Mouse (Mus musculus): ENCODE measurements at regions not wholly inside any gene's neighbourhood (a gene's known extent, or its start where the extent isn't known, plus 50 kb on each side); places are given as distances from the start of the nearest gene placed in this dataset.

DNA sequence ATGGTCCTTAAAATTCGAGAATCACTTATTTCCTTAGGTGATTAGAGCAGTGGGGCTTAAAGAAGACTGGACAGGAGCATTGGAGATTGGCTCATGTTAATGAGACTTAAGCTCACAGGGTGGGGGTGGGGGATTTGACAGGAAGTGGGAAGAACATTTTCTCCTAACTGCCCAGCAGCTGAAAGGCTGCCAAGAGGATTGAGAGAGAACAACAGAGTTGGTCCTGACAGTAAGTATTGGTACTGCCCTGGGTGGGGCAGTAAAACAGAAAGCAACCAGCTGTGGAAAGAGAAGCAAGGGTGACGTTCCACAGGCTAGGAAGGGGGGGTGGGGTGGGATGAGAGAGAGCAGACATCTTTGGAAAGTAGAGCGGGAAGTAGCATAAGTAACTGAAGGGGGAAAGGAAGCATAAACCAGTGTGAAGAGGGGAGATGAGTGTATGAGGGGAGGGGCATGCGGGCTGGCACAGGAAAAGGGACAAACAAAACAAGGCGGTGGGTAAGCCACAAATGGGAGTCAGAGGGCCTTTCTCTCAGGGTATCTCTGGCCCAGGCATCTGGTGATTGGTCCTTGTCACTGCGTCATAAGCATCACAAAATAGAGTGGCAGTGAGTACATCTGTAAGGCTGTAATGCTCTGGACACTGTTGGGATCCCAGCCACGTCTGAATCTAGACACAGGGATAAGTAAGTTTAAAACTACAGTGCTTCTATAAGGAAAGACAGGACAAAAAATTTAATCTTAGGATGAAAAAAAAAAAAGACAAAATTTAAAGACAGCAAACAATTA is 125.0 kb upstream of the Tnp1 start:
- in situ Hi-C loops (cut with MboI, MseI) = no loop called here

DNA sequence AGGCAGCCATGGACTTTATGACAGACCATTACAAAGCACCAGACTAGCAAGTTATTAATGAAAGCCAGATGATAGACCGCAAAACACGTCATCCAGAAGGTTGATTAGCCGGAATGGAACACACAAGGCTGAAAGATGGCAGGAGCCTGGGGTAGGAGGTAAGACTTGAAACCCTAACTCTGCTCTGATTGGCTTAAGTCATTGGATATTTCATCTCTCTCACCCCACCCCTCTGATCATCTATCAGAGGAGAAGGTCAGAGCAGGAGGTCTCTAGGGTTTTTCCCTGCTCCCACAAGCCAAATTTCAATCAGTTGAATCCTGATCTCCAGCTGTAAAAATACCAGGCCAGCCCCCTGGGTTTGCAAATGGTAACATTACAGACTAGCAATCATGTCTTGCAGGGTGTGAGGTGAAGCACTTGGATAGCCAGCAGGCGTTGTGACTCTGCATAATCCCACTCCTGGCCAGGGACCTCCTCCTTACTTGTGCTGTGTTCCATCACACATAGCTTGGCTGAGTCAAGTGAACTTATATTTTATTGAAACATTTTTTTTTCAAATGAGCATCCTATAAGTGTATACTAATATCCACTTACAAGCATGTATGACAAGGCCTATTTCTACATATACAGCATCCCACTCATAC is 114.6 kb upstream of the Tnp1 start:
- in situ Hi-C loops (cut with MboI, MseI) = no loop called here

DNA sequence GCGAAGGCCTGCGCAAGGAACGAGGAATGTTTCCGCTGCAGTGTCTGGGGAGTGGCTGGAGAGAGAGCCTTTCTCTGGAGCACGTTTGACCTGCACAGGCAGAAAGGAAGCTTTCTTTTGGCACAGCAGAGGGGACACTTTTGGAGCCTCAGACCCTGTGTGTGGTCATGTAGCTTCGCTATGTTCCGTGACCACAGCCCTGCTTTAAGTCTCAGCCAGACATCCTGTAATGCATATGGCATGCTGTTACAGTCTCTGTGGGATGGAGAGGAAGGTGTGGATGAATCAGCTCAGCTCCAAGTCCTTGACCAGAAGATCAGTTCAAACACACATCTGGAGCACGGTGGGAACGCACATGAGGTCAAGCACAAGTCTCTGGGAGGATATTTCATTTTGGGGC is 107.3 kb upstream of the Tnp1 start:
- in situ Hi-C loops (cut with MboI, MseI) = no loop called here

DNA sequence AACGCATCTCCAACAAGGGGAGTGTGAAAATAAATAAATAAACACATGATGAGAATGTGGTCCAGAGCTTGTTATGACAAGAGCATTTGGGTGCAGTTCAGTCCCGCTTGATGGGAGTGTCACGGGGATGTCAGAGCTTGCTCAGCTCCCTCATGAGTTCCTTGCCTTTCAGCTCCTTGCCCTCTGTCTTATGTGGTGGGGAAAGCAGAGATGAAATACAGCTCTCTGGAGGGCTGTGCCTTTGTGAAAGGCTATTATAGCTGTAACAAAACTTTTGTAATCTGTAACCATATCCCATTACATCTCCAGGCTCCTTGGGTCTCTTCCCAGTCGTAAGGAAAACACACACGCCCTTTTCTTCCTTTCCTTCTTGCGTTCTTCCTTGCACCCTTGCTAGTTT is 103.0 kb upstream of the Tnp1 start:
- in situ Hi-C loops (cut with MboI, MseI) = no loop called here

DNA sequence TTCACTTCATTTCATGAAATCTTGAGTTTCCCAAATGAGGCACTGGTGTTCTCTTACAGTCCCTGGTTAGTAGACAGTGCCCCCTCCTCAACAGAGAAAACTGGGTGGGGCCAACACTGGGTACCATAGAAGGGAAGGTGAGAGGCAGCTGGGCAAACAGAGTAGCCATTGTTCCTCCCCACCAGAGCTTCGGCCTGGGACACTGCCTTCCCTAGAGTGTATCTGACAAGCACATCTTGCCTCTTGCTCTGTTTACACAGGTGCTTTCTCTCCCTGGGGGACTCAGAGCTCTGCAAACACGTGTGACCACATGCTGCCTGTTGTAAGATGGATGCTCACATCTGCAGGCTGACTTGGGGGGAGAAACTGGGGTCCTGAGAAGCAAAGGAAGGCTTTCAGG is 100.8 kb upstream of the Tnp1 start:
- in situ Hi-C loops (cut with MboI, MseI) = no loop called here

DNA sequence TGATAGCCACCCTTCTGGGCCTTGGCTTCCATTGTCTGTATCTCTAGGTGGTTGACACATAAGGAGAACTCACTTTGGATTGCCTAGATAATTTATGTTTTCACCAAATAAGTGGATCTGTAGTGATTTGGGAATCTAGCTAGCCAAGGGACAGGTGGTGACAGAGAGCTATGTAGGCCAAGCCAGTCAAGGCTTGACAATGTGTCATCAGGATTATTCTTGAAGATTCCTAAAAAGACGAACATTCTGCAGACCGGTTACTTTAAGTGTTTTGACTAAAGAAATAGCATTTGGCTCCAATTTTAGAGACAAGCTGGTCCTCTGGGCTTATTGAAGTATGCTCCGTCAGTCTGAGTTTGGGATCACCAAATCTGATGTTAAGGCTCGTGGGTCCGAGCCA is 100.1 kb upstream of the Tnp1 start:
- in situ Hi-C loops (cut with MboI, MseI) = no loop called here

DNA sequence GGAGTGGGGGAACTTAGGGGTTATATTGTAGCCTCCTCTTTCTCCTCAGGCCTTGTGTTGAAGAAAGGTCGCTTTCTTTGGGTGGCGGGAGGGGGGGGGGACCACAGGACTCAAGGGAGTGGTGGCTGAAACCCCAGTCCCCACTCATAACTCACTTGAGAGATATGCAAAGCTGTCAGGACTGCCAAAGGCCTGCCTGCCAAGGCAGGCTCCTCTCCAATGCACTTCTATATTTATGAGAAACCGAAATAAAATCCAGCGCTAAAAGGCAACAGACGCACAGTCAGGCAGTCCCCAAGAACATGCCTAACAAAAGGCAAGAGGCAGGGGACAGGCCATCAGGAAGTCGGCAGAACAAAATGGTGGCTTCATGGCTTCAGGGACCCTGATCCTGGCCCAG is 97.4 kb upstream of the Tnp1 start:
- in situ Hi-C loops (cut with MboI, MseI) = no loop called here

DNA sequence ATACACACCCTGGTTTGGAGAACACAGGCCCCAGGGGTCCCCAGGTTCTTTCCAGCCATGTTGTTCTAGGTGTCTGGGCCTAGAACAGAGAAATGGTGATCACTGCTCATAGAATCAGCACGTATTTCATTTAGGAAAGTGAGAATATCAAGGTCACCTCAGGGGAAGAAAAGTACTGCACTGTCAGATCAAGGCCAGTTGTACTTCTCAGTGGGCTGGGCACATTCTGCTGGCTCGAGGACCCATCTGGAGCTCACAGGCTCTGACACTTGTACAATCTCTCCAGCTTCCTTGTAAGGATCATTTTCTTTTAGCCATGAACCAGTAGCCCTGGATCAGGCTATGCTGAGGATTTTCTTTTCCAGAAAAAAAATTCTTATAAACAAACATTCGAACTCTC is 97.0 kb upstream of the Tnp1 start:
- in situ Hi-C loops (cut with MboI, MseI) = no loop called here

DNA sequence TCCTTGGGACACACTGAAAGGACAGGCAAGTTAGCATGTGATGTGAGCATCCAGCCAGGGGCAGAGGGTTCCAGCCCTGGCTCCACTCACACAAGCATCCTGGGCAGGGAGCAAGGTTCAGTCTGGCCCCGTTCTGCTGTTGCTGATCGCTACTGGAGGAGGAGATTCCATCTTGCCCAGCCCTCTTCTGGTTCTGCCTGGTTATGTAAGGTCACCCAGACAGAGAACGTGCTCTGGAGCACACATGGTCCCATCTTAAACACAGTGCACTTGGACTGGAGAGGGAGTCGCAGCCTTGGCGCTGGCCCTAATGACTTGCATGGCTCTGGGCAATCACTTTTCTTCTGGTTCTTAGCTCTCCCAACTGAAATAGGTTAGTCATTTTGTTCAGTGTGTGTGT is 96.2 kb upstream of the Tnp1 start:
- in situ Hi-C loops (cut with MboI, MseI) = no loop called here

DNA sequence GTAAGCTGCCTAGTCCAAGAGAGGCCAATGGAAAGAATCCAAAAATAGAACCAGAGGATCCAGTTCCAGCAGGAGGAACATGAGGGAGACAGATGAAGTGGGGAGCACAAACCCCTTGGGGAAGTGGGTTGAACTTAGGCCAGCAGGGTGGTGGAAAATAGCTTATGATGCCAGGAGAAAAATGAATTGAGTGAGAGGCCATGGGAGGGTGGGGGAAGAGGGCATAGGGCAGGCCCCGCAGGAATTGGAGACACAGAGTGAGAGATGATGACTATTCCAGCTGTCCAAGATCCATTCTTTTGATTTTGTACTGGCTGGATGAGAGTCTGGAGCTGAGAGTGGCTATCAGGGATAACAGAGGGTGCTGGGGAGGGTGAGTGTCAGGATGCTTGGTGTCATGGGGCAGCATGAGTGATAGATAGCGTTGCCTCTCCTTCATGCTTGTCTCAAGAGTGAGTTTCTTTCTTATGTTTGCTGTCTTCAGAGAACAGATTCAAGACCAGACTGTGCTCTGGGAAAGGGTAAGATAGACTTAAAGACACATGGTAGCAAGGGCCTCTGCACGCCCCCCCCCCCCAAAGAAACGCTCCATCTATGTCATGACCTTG is 90.3 kb upstream of the Tnp1 start:
- in situ Hi-C loops (cut with MboI, MseI) = no loop called here

DNA sequence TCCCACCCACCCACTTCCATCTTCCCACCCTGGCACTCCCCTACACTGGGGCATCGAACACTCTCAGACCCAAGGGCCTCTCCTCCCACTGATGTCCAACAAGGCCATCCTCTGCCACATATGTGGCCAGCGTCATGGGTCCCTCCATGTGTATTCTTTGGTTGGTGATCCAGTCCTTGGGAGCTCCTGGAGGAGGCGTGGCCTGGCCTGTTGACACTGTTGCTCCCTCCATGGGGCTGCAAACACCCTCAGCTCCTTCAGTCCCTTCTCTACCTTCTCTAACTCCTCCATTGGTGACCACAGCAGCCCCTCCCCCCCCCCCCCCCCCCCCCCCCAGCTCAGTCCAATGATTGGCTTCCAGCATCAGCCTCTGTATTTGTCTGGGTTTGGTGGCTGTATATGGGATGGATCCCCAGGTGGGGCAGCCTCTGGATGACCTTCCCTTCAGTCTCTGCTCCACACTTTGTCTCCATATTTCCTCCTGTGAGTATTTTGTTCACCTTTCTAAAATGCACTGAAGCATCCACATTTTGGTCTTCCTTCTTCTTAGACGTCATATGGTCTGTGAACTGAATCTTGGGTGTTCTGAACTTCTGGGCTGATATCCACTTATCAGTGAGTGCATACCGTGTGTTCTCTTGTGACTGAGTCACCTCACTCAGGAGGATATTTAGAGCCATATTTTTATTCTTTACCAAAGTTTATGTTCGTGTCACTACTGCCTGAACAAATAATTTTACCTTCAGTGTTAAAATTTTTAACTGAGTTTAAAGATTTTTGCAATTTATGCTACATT is 82.1 kb upstream of the Tnp1 start:
- in situ Hi-C loops (cut with MboI, MseI) = no loop called here

DNA sequence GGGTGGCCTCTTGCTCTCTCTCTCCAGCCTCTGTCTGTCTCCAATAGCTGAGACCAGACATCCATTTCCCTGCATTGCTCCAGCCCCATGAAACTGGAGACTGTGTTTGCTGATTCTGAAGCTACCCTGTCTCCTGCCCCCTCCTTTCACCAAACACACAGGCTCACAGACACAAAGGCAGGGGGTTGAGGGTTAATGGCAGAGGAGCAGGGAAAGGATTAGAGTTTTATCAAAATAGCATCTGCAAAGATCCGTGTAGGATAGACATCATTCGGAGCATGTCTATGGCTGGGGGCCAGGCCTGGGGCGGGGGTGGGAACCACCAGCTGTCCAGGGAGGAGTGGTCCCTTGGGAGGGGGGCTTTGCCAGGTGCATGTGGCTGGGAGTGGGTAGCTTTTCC is 73.9 kb upstream of the Tnp1 start:
- in situ Hi-C loops (cut with MboI, MseI) = no loop called here

DNA sequence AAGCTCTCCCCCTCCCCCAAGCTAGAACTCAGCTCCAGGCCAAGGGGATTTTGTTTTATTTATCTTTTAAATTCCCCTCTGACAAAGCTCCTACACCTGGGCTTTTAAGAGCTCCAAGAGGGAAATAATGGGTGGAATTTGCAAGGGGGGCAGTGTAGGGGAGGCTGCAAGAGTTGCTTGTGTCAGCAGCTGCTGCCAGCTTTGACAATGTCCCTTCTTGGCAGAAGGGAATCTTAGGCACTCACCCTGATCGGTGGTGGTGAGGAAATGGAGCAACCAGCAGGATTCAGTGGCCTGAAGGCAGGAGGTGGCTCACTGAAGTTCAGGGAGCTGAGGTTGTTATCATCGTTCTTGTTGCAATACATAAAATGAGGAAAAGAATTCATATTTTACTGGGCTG is 72.8 kb upstream of the Tnp1 start:
- in situ Hi-C loops (cut with MboI, MseI) = no loop called here

DNA sequence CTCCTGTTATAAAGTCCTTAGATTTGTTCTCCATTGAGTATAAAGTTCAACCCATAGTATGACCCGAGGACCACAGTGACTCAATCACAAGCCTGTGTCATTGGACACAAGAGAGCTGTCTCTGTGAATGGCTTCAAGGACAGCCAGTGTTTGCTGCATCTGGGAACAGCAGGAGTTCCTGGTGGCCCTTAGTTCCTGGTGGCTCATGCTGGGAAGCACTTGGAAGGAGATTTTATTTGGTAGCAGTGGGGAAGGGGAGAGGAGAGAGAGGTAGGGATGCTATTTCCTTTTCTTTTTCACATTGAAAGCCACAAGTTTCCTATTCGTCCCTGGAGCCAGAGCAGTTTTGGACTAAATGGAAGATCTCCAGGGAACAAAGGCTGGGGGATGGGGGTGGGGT is 69.2 kb upstream of the Tnp1 start:
- in situ Hi-C loops (cut with MboI, MseI) = no loop called here

DNA sequence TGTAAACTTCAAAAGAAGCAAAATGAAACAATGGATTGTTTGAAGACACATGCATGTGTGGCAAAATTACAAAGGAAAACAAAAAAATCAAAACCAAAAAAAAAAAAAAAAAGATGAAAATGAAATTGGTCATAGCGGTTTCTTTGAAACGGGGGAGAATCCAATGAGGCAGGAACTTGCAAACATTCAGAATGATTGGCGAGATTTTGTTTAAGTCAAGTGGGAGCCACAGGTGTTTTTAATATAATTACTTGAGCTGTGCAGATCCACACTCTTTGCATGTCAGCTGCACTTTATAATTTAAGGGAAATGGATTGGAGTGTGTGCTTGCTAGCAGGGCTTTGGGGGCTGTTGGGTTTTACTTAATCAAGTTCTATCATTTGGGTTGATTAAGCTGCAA is 67.7 kb upstream of the Tnp1 start:
- in situ Hi-C loops (cut with MboI, MseI) = no loop called here

DNA sequence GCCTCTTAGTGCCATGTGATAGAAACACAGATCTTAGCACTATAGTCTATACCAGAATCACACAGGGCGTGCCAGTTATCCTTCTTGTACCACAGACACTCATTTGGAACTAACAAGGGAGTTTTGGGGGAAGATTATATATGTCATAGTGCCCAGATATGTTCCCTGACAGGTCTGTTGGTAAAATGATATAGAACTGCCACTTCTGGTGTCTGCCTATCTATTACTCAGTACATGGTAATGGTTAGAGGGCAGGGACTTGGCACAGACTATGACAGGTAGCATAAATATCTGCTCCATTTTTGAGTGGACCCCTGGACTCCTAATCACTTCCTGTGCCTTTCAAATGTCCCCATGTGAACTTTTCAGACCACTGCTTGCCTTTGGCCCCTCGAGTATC is 63.8 kb upstream of the Tnp1 start:
- in situ Hi-C loops (cut with MboI, MseI) = no loop called here

DNA sequence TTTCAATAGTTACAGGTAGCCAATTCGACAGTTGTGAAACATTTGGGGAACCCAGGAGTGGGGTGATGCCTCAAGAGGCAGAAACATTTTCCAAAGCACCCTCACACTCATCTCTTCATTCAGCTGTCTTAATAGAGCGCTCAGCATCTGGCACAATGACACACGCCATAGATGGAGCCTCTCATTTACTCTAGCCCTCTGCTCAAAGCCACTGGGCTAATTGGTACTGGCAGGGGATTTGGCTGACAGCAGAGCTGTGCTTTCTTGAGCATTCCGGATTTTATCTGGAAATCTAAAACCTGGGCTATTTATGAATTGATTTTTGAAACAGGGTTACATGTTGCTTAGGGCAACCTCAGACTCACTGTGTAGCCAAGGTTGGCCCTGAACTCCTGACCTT is 61.4 kb upstream of the Tnp1 start:
- in situ Hi-C loops (cut with MboI, MseI) = no loop called here

DNA sequence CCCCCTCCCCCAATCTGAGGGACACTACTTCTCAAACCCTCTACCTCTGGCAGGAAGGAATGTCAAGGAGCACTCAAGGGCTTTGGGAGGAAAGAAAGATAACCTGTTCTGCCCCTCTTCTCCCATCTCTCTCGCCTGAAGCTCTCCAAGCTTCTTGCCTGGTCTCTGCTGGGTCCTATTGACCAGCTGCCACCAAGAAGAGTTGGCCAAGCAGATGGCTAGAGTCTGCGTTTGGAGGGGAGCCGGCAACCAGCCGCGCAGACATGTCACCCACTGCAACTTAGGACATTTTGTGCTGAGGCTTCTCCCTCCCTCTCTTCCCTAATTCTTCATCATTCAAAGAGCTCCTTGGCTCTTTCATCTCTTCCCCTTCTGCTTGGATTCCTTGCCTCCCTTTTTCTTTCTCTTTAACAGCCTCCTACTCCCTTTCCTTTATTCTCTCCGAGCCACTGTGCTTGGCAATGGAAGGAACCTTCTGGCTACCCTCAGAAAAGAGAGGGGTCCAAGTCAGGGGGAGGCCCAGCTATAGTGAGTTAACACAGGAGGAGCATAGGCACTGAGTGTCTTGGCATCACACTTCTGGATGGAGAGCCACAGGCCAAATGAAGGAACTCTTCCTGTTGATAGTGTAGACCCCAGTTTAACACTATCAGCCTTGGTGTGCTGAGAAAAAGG is 60.1 kb upstream of the Tnp1 start:
- in situ Hi-C loops (cut with MboI, MseI) = no loop called here

DNA sequence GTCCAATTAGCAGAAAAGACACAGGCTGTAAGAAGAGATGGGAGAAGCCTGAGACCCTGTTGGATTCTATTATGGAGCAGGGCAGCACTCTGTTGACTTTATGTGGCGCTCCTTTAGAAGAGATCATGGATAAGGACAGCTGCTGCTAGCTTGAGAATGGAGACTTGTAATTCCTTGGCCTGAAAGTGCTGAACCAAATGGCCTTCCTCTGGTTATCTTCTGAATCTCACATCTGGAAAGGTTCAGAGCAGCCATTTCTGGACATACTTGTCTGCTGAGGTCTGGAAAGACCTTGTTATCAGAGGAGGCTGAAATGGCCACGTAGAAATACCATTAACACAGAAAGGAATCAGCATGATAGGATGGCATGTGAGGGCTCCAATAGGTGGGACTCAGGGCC is 59.5 kb upstream of the Tnp1 start:
- in situ Hi-C loops (cut with MboI, MseI) = no loop called here

DNA sequence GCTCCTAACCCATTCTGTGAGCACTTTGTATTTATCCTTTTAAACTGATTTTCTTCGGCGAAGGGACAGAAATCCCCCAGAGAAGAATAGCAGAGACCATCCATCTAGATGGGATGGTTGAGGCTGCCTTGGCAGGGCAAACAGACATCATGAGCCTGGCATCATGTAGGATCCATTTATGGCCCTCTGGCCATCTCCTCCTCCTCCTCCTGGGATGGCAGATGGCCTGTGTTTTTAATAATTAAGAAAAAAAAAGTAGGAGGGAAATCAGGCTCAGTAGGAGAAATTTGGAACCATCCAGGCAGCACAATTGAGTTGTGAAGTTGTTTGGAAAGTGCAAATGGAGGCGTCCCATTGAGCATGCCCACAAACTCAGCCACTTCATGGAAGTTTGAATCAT is 58.8 kb upstream of the Tnp1 start:
- in situ Hi-C loops (cut with MboI, MseI) = no loop called here

DNA sequence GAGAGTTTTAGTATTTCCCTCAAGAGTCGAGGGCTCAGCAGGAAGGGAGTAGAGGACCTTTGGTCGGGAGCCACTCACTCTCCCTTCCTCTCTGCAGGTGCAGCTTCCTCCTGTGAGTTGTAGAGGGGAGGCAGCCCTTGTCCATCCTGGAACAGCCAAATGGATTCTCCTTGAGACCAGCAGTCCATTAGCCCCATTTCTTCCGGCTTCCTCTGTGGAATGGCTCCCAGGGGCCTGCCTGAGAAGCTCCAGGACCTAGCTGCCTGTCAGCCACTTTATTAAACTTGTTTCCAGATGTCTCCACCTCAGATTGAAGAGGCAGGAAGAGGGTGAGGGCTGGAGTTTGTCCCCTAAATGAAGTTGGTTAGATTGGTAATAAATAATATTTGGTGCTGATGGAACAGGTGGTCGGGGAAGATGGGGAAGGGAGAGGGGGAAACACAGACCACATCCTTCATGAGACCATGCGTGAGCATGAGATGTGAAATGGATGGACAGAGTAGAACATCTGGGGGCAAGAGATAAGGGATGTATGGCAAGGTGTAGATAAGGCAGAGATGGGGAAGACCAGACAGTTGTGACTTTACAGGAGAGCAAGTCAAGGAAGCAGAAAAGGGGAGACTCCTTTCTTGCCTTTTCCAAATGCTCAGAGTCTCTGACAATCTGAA is 56.7 kb upstream of the Tnp1 start:
- in situ Hi-C loops (cut with MboI, MseI) = no loop called here
